Mouse (Mus musculus): ENCODE measurements around the gene Traf3ip1. TPM values are rescaled to one million over a fixed set of nuclear protein-coding genes. Genes with fewer than 3 reads are reported as not detected.

Traf3ip1 gene
- polyA plus RNA-seq, 1 experiment from 2014 or later, result 14.1 TPM

DNA sequence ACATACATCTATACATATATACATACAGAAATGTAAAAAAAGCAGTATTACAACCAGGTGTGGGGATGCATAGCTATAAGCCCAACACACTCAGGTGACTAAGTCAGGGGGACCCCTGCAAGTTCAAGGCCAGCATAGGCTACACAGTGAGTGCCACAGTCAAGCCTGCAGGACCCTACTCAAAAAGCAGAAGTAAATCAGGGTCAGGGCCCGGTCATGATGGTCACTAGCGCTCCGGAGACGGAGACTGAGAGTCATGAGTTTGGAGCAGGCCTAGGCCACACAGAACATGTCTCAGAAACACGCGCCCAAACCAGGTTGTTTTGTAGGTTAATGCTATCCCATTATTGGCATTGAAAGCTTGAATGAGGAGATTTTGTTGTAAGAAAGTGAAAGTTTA lies 4.1 kb downstream of the Traf3ip1 start:
- H3K9ac ChIP-seq, result no peak overlapping the region
- WGBS, result 94% methylated on average over 6 of the region's 6 CpGs
- no peak overlapping the region for H3K4me2 ChIP-seq (replicated peaks)
- ATAC-seq (ENCODE audit: insufficient number of reproducible peaks, insufficient read depth, low FRiP score, low TSS enrichment), result no peak
- no peaks in the 10 kb centered on the region for H3K9me3 ChIP-seq
- H3K4me3 ChIP-seq, result no peak overlapping the region
- no peaks in the 10 kb centered on the region for H3K27me3 ChIP-seq
- H3K36me3 ChIP-seq, result peaks cover 31% of the 10 kb centered on the region
- H3K27ac ChIP-seq, result no peak overlapping the region
- peaks cover 17% of the 10 kb centered on the region for H3K4me1 ChIP-seq

DNA sequence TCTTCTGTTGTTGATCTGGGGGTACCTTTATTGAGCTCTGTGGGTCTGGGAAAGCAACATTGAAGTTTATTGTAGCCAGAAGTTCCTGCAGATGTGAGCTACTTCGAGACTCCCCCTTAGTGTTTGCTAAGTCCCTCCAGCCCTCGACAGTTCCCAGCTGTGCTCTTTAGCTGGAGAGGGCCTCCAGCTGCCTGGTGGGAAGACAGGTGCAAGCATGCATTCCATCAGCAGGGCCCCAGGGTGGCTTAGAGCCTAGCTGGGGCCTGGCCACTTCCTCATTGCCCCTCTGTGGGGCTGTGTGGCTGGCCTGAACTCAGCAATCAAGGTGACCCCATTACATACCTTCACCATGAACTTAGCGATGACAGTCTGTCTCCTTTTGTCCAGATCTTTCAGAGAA lies 10.2 kb downstream of the Traf3ip1 start:
- Histone ChIP-seq H3K4me2 (replicated peaks) (no peak overlapping the region), H3K4me3 (no peak overlapping the region), H3K36me3 (peaks cover 56% of the 10 kb centered on the region), H3K27me3 (no peaks in the 10 kb centered on the region), H3K27ac (no peak overlapping the region), H3K9me3 (no peaks in the 10 kb centered on the region), H3K9ac (no peak overlapping the region), H3K4me1 (no peaks in the 10 kb centered on the region)
- ATAC-seq (ENCODE audit: insufficient number of reproducible peaks, insufficient read depth, low FRiP score, low TSS enrichment), result no peak
- 73% methylated on average over 3 of the region's 3 CpGs for WGBS

DNA sequence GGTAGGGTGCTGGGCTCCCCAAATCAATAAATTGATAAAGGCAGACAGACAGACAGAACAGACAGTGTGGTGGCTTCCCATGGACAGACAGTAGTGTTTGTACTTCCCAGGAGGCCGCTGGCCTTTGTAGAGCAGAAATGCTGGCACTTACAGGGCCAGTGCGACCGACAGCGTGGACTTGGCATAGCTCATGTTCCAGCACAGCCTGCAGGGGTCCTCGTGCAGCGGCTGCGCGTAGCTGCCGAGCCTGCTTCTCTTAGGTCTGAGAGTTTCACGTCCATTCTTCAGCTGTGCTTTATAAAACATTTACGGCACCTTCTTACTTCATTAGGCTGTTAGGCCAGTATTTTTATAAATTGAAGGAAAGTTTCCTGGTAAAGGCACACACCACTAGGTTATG lies 20.5 kb downstream of the Traf3ip1 start:
- Histone ChIP-seq H3K9ac (no peak overlapping the region), H3K4me2 (replicated peaks) (no peak overlapping the region), H3K36me3 (peaks cover 30% of the 10 kb centered on the region; the same call in 1 of the 2 replicates), H3K4me1 (no peaks in the 10 kb centered on the region), H3K9me3 (no peaks in the 10 kb centered on the region), H3K27me3 (no peaks in the 10 kb centered on the region), H3K27ac (no peak overlapping the region), H3K4me3 (no peak overlapping the region)
- ATAC-seq (ENCODE audit: insufficient number of reproducible peaks, insufficient read depth, low FRiP score, low TSS enrichment), result no peak
- 79% methylated on average over 11 of the region's 11 CpGs for WGBS

DNA sequence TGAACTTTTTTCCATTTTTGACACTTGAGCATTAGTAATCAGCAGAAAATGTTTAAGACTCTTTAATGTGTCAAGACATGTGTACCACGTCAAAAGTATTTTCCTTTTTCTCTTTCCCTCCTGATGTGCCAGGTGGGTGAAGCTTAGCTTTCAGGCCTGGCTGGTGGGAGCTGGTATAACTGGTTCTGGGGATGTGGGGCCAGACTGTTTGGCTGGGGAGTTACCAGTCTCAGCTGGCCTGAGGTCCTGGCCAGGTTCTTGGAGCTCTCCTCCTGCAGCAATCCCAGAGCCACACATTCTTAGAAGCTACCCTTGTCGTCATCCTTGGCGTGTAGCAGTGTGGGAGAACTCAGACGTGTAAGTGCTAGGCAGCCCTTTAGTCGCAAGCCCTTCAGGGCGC lies 21.2 kb downstream of the Traf3ip1 start:
- Histone ChIP-seq H3K4me2 (replicated peaks) (no peak overlapping the region), H3K36me3 (peaks cover 23% of the 10 kb centered on the region; the same call in 1 of the 2 replicates), H3K4me3 (no peak overlapping the region), H3K9me3 (no peaks in the 10 kb centered on the region), H3K27me3 (no peaks in the 10 kb centered on the region), H3K4me1 (no peaks in the 10 kb centered on the region), H3K9ac (no peak overlapping the region), H3K27ac (no peak overlapping the region)
- no peak for ATAC-seq (ENCODE audit: insufficient number of reproducible peaks, insufficient read depth, low FRiP score, low TSS enrichment)
- WGBS, result 81% methylated on average over 6 of the region's 6 CpGs

DNA sequence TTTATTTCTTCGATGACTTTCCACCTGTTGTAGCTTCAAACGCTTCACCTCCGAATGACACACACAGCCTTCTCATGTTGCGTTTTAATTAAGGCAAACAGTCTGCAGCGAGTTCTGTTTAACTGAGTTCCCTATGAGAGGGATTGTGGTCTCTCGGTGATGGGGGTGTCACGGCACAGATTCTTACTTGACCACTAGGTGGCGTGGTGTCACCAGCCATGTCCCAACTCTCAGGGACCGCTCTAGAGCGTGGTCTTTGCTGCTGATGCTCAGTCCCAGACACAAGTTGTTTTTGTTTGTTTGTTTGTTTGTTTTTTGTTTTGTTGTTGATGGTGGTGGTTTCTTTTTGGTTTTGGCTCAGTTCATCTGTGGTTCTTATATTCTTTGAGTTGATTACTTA lies 29.3 kb downstream of the Traf3ip1 start:
- 11% methylated on average over 10 of the region's 10 CpGs for WGBS
- ATAC-seq (ENCODE audit: insufficient number of reproducible peaks, insufficient read depth, low FRiP score, low TSS enrichment), result 0 out of 2 replicates have a peak, but pooled peaks have one; percentile 69
- no peak overlapping the region for H3K4me2 ChIP-seq (replicated peaks)

DNA sequence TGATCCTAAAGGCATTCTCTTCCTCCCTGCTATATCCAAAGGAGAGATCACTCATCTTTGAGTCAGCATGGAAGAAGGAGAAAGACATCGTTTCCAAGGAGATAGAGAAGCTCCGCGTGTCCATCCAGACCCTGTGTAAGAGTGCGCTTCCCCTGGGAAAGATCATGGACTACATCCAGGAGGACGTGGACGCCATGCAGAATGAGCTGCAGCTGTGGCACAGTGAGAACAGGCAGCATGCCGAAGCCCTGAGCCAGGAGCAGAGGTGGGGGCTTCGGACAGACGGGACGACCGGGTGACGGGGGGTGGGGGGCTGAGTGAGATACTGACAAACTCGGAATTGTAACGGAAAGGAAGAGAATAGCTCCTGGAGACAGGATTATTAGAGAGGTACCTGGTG lies 31.4 kb downstream of the Traf3ip1 start:
- Histone ChIP-seq H3K36me3 (peaks cover 46% of the 10 kb centered on the region), H3K4me1 (no peaks in the 10 kb centered on the region), H3K4me2 (replicated peaks) (no peak overlapping the region), H3K27ac (no peak overlapping the region), H3K27me3 (no peaks in the 10 kb centered on the region), H3K9me3 (no peaks in the 10 kb centered on the region), H3K9ac (no peak overlapping the region), H3K4me3 (no peak overlapping the region)
- 86% methylated on average over 14 of the region's 14 CpGs for WGBS
- ATAC-seq (ENCODE audit: insufficient number of reproducible peaks, insufficient read depth, low FRiP score, low TSS enrichment), result no peak

More for the DNA sequence above, 29.3 kb downstream of the Traf3ip1 start:
- Histone ChIP-seq H3K27me3 (no peaks in the 10 kb centered on the region), H3K27ac (no peak overlapping the region), H3K4me1 (no peaks in the 10 kb centered on the region), H3K9ac (no peak overlapping the region), H3K9me3 (no peaks in the 10 kb centered on the region), H3K4me3 (no peak overlapping the region), H3K36me3 (peaks cover 42% of the 10 kb centered on the region)

DNA sequence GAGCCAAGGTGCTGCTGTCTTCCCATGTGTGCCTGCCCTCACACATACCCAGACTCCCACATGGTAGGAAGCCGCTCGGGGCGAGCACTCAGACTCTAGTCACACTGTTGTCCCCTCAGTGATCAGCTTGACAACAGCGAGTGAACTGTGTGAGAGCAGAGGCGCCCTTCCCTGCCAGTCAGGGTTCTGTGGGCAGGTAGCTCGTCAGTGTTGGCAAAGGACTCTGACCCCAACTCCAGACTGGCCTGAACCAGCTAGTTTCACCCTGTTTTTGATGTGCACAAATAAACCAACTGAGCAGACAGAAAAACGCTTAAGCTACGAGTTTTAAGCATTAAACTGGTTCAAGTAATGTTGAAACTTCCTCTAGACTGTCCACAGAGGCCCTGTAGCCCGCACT lies 35.7 kb downstream of the Traf3ip1 start:
- Histone ChIP-seq H3K27ac (no peak overlapping the region), H3K4me1 (no peaks in the 10 kb centered on the region), H3K36me3 (peaks cover 25% of the 10 kb centered on the region), H3K9me3 (no peaks in the 10 kb centered on the region), H3K27me3 (no peaks in the 10 kb centered on the region), H3K4me2 (replicated peaks) (no peak overlapping the region), H3K9ac (no peak overlapping the region), H3K4me3 (no peak overlapping the region)
- ATAC-seq (ENCODE audit: insufficient number of reproducible peaks, insufficient read depth, low FRiP score, low TSS enrichment), result no peak
- WGBS, result 83% methylated on average over 9 of the region's 9 CpGs

DNA sequence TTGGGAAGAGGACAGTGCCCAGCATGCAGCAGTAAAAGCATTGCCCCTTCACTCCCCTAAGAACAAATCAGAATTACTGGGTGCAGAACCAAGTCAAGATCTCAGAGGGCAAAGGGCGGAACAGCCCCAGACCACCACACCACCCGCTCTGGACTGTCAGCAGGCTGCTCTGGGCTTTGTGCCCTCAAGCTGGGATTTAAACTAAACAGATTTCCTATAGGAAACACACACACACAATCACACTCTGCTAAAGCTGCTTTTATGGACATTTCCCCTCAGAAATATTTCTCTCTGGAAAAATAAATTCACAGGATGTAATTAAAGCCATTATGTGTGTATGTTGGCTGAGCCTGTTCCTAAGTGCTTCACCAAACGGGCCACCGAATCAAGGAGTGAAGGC lies 37.8 kb downstream of the Traf3ip1 start:
- peaks cover 9% of the 10 kb centered on the region for H3K27me3 ChIP-seq
- H3K9me3 ChIP-seq, result no peaks in the 10 kb centered on the region
- H3K9ac ChIP-seq, result no peak overlapping the region
- no peak overlapping the region for H3K27ac ChIP-seq
- no peak overlapping the region for H3K4me2 ChIP-seq (replicated peaks)
- no peak overlapping the region for H3K4me3 ChIP-seq
- no peak for ATAC-seq (ENCODE audit: insufficient number of reproducible peaks, insufficient read depth, low FRiP score, low TSS enrichment)
- no peaks in the 10 kb centered on the region for H3K4me1 ChIP-seq
- peaks cover 12% of the 10 kb centered on the region; the same call in 1 of the 2 replicates for H3K36me3 ChIP-seq
- 84% methylated on average over 4 of the region's 4 CpGs for WGBS

DNA sequence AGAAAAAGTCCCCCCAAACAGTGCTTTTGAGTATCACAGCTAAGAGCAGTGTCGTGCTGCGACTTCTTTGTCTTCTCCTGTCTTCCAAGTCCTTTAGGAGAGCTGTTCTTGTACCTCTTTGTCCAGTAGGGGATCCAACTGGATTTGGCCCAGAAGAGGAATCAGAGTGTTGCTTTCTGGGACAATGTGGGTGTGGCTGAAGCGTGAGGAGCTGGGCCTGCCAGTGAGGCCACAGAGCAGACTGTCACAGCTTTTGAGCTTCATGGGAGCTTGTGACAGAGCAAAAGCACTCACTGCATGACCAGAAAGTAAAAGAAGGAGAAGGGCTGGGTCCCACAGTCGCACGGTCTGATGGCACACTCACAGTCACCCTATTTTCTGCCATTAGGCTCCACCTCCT lies 38.4 kb downstream of the Traf3ip1 start:
- H3K9me3 ChIP-seq, result no peaks in the 10 kb centered on the region
- no peak overlapping the region for H3K4me3 ChIP-seq
- no peak overlapping the region for H3K4me2 ChIP-seq (replicated peaks)
- H3K27me3 ChIP-seq, result peaks cover 12% of the 10 kb centered on the region
- H3K36me3 ChIP-seq, result peaks cover 6% of the 10 kb centered on the region; the same call in 1 of the 2 replicates
- H3K4me1 ChIP-seq, result no peaks in the 10 kb centered on the region
- 86% methylated on average over 5 of the region's 5 CpGs for WGBS
- no peak overlapping the region for H3K9ac ChIP-seq
- no peak for ATAC-seq (ENCODE audit: insufficient number of reproducible peaks, insufficient read depth, low FRiP score, low TSS enrichment)
- peak overlapping the region; percentile 9; the same call in 1 of the 2 replicates for H3K27ac ChIP-seq

DNA sequence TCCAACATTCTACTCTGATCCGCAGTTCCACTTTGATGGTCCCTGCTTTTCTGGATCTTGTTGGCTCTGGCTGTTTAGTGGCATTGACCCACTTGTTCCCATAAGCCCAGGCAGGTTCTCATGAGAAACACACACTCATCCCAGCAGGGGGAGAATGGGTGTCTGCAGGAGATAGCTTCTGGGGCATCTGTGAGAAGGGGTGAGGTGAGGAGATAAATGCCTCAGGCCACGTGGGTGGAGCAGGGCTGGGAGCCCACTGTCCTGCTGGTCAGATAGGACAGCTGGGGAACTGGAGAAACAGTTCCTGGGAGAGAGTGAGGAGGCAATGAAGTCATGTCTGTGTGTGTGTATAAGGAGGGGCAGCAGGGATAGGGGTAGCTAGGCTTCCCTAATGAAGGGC lies 39.0 kb downstream of the Traf3ip1 start:
- Histone ChIP-seq H3K36me3 (peaks cover 6% of the 10 kb centered on the region; the same call in 1 of the 2 replicates), H3K27me3 (peaks cover 18% of the 10 kb centered on the region), H3K4me3 (no peak overlapping the region), H3K4me1 (no peaks in the 10 kb centered on the region), H3K27ac (peak overlapping the region; percentile 9; the same call in 1 of the 2 replicates), H3K9me3 (no peaks in the 10 kb centered on the region), H3K9ac (no peak overlapping the region), H3K4me2 (replicated peaks) (no peak overlapping the region)
- 54% methylated on average over 2 of the region's 2 CpGs for WGBS
- no peak for ATAC-seq (ENCODE audit: insufficient number of reproducible peaks, insufficient read depth, low FRiP score, low TSS enrichment)

DNA sequence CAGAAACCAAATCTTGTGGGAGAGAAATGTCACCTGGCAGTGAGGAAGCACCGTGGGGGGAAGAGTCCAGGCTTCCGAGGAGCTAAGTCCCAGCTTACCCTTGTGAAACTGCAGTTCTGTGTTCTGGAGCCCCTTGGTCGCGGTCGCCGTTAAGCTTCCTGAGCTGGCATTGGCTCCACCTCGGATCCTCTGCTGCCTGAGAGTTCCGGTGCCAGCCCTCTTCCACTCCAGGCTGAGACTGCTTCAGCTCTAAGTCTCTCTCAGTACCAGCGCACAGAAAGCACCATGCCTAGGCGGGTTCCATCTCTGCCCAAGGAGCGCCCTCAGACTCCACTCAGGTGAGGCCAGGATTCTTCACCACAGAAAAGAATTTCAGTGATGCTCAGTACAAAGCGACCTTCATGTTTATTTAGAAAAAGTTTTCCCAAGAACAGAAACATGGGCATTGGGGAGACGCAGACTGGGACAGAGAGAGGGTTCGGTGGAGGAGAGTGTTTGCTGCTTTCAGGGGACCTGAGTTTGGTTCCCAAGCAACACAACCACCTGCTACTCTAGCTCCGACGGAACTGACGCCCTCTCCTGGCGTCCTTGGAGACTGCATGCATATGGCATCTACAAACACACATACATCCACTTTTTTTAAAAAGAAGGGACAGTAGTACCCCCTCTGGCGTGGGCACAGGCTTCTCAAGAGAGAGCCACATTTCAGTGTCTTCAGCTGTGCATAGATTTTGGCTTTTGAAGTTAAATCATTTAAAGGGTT lies 39.7 kb downstream of the Traf3ip1 start:
- H3K9ac ChIP-seq, result no peak overlapping the region
- ATAC-seq (ENCODE audit: insufficient number of reproducible peaks, insufficient read depth, low FRiP score, low TSS enrichment), result no peak
- H3K27ac ChIP-seq, result no peak overlapping the region
- peaks cover 24% of the 10 kb centered on the region for H3K27me3 ChIP-seq
- H3K4me3 ChIP-seq, result no peak overlapping the region
- no peak overlapping the region for H3K4me2 ChIP-seq (replicated peaks)
- H3K36me3 ChIP-seq, result peaks cover 6% of the 10 kb centered on the region; the same call in 1 of the 2 replicates
- WGBS, result 71% methylated on average over 19 of the region's 19 CpGs
- no peaks in the 10 kb centered on the region for H3K9me3 ChIP-seq
- H3K4me1 ChIP-seq, result no peaks in the 10 kb centered on the region

DNA sequence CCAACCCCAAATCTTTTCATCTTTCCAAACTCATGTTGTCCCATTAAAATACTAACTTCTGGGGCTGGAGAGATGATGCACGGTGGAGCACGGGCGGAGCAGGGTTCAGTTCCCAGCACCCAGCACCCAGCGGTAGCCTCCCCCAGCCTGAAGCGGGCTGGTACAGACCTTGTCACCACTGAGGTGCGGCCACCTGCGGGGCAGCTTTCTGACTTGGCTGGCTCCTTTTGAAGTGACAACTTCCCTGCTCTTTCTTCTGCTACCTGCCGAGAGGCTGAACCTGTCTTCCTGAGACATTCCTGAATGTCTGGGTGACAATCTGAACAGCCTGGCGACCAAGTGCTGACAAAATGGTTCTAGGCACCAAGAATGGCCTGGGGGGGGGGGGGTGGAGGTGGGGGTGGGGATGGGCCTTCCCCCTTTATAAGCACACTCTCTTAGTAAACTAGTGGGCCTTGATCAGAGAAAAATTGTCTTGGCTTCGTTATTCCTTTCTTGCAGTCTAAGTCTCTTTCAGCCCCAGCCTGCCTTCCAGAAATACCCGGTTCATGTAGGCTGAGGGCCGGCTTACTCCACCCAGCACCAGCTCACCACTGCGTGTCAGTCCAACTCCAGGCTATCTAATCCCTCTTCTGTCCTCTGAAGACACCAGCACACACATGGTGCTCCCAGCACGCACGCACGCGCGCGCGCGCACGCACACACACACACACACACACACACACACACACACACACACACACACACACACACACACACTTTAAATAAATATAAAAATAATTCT lies 43.5 kb downstream of the Traf3ip1 start:
- Histone ChIP-seq H3K4me2 (replicated peaks) (no peak overlapping the region), H3K27ac (no peak overlapping the region), H3K36me3 (no peaks in the 10 kb centered on the region), H3K9me3 (no peaks in the 10 kb centered on the region), H3K4me3 (no peak overlapping the region), H3K27me3 (peaks cover 32% of the 10 kb centered on the region), H3K4me1 (peaks cover 11% of the 10 kb centered on the region), H3K9ac (no peak overlapping the region)
- 18% methylated on average over 22 of the region's 22 CpGs for WGBS
- ATAC-seq (ENCODE audit: insufficient number of reproducible peaks, insufficient read depth, low FRiP score, low TSS enrichment), result no peak

Measured in embryonic facial prominence, embryonic 12.5 days (tissue).